Mouse (Mus musculus) midbrain, embryonic 12.5 days (tissue): ENCODE results near the gene Fut1. TPM values are rescaled to one million over a fixed set of nuclear protein-coding genes. Genes with fewer than 3 reads are reported as not detected.
"Not testable (repeated sequence)": the region's sequence is repeated elsewhere in the genome, so short reads cannot be mapped to it uniquely, and the experiment has no call there.

Experiments
- ATAC-seq: fragments of 200-750 bp; cut with Nextera tagmentation; 2 replicates; pipeline ENCODE4 v1.8.0; 2017; ENCODE audit warnings: low read depth, moderate TSS enrichment, moderate library complexity; ENCODE audit not compliant: low FRiP score
- H3K27ac ChIP-seq: fragments of 300-500 bp; sonication (generic); replicated peaks from 2 replicates; pipeline ENCODE4 v1.5.1; 2016; ENCODE audit warnings: mild to moderate bottlenecking
- H3K27me3 ChIP-seq: fragments of 300-500 bp; sonication (generic); 2 replicates; pipeline ENCODE4 v1.6.1; 2016; ENCODE audit warnings: mild to moderate bottlenecking
- H3K36me3 ChIP-seq: fragments of 300-500 bp; sonication (generic); 2 replicates; pipeline ENCODE4 v1.6.1; 2016
- H3K4me1 ChIP-seq: fragments of 300-500 bp; sonication (generic); 2 replicates; pipeline ENCODE4 v1.6.1; 2016
- H3K4me2 ChIP-seq: fragments of 300-500 bp; sonication (generic); replicated peaks from 2 replicates; pipeline ENCODE4 v1.6.1; 2016; ENCODE audit warnings: mild to moderate bottlenecking, moderate library complexity
- H3K4me3 ChIP-seq: fragments of 300-500 bp; sonication (generic); 2 replicates; pipeline ENCODE4 v1.5.1; 2016; ENCODE audit warnings: mild to moderate bottlenecking
- H3K9ac ChIP-seq: fragments of 300-500 bp; sonication (generic); replicated peaks from 2 replicates; pipeline ENCODE4 v1.6.1; 2016; ENCODE audit warnings: mild to moderate bottlenecking, moderate library complexity
- H3K9me3 ChIP-seq: fragments of 300-500 bp; sonication (generic); 2 replicates; pipeline ENCODE4 v1.6.1; 2016; ENCODE audit warnings: mild to moderate bottlenecking
- WGBS: fragments of 180-500 bp; shearing (Covaris S2); methylation state at CpG from one replicate; pipeline ENCODE4 v1.1.7; 2016; 5-methylcytosine and 5-hydroxymethylcytosine counted together
- polyA plus RNA-seq: library from polyadenylated mRNA; unstranded; fragments of >200 nt; fragmentation: Nextera tagmentation; extraction: Ambion mirVana; gene quantifications from 2 replicates; pipeline ENCODE4 v1.2.1, GENCODE M21; 2016

Gene Fut1
- polyA plus RNA-seq, 1 experiment from 2014 or later, result not detected

DNA sequence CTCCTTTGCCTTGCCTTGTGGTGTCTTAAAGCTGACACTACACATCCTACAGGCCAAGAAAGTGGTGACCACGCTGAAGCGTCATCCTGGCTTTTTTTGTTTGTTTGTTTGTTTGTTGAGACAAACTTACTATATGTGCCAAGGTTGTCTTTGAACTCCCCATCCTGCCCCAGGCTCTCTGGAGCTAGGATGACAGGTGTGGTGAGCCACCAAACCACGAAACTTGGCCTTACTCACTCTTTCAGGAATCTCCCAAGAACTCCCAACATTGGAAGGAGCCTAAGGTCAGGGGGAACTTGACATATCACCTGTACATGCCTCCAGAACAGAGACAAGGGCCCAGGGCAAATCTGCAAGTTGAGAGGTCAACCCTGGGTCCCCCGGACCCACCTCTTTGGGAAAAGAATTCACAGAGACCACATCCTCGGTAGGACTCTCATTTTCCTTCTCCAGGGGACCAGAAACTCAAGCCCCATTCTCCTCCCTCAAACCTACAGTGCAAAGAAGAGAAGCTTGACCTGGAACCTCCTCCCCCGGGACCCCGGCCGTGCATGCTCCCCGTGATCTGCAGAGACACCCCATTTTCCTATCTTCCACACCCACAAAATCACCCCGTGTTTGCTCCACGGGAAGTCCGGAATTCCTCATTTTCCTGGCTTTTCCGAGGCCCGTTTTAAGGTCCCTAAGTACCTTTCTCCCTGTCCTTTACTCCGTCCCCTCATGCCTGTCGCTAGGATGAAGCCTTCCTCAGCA is 25.6 kb downstream of the Fut1 start:
- H3K4me1 ChIP-seq, result peaks cover 30% of the 10 kb centered on the region
- no peaks in the 10 kb centered on the region for H3K36me3 ChIP-seq
- no peak for ATAC-seq
- no peaks in the 10 kb centered on the region for H3K9me3 ChIP-seq
- H3K27me3 ChIP-seq, result peaks cover 26% of the 10 kb centered on the region
- H3K27ac ChIP-seq, result peak overlapping the region; percentile 94
- 38% methylated on average over 16 of the region's 16 CpGs for WGBS
- peak overlapping the region; percentile 77 for H3K4me2 ChIP-seq
- peak overlapping the region; percentile 77 for H3K9ac ChIP-seq
- H3K4me3 ChIP-seq, result peak overlapping the region; percentile 47

DNA sequence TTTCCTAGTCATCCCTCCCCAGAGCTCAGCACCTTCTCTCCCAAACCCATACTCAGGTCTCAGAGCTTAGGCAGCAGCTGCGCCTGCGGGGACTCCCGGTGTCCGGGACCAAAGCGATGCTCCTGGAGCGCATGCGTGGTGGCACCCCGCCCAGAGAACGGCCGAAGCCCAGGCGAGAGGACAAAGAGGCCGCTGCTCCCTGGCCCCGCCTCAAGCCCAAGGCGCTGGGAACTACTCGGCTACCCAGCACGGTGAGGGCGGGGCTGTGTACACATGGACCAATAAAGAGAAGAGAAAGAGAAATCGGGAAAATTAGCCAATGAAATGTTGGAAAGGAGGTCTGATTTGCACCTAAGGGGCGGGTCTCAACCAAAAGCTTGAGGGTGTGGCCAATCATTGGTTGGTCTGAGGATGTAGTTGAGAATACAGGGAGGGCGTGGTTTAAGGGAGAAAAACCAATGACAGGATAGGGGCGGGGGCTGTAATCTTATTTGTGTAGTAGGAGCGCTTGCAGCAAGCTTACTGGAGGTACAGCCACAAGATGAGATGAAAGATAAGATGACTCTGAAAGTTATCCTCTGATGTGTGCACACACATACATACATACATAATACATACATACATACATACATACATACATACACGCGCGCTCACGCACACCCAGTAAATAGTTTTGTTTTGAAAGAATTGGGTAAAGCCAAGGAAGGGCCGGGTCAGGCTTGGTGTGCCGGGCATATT is 26.5 kb downstream of the Fut1 start:
- H3K4me1 ChIP-seq, result peaks cover 22% of the 10 kb centered on the region

GRCm38 (mm10) chr7:45644183-45644582 is 27.1 kb downstream of the Fut1 start:
- peak overlapping the region; percentile 47 for H3K9ac ChIP-seq
- peak; percentile 8; the same call in 1 of the 2 replicates for ATAC-seq
- WGBS, result 2% methylated on average over 18 of the region's 18 CpGs
- H3K4me2 ChIP-seq, result peak overlapping the region; percentile 77
- H3K4me1 ChIP-seq, result peaks cover 22% of the 10 kb centered on the region
- peak overlapping the region; percentile 47 for H3K4me3 ChIP-seq
- H3K36me3 ChIP-seq, result no peaks in the 10 kb centered on the region
- peaks cover 28% of the 10 kb centered on the region for H3K27me3 ChIP-seq
- no peaks in the 10 kb centered on the region for H3K9me3 ChIP-seq
- H3K27ac ChIP-seq, result peak overlapping the region; percentile 86

More for the DNA sequence above, 26.5 kb downstream of the Fut1 start:
- Histone ChIP-seq H3K4me3 (peak overlapping the region; percentile 47), H3K27ac (peak overlapping the region; percentile 94), H3K4me2 (peak overlapping the region; percentile 77), H3K9me3 (no peaks in the 10 kb centered on the region), H3K9ac (peak overlapping the region; percentile 77), H3K36me3 (no peaks in the 10 kb centered on the region), H3K27me3 (peaks cover 28% of the 10 kb centered on the region)
- peak; percentile 94 for ATAC-seq
- WGBS, result 1% methylated on average over 28 of the region's 28 CpGs

DNA sequence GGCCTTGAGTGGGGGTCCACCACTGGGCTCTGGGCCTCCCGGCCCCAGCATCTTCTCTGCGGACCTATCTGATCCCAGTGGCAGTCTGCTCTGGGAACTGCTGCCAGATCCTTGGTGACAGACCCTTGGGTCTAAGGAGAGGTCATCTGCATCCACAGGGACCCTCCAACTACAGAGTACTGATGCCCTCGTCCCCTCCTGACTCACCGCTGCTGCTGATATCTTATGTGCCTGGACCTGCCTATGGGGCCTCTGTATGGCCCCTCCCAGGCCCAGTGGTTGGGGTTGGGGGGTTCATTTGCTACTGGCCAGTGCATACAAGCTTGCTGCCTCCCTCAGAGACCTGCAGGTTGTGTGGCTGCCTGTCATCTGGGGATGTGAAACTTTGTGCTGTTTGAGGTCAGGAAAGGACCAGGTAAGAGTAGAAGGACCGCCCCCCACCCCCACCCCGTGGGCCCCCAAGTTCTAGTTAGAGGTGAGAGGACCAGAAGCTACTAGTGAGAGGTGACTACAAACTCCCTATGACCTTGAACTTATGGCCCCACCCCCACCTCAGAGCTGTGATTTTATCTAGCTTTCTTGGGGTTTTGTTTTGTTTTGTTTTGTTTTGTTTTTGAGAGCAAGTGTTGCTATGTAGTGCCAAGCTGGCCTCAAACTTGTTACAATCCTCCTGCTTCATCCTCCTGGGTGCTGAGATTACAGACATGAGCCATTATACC is 27.9 kb downstream of the Fut1 start:
- H3K27me3 ChIP-seq, result peaks cover 24% of the 10 kb centered on the region
- H3K9me3 ChIP-seq, result no peaks in the 10 kb centered on the region
- ATAC-seq, result no peak
- peak overlapping the region; percentile 47; the same call in 1 of the 2 replicates for H3K4me3 ChIP-seq
- H3K4me2 ChIP-seq, result peak overlapping the region; percentile 77
- WGBS, result 65% methylated on average over 6 of the region's 6 CpGs
- peaks cover 22% of the 10 kb centered on the region for H3K4me1 ChIP-seq
- H3K36me3 ChIP-seq, result no peaks in the 10 kb centered on the region
- H3K9ac ChIP-seq, result peak overlapping the region; percentile 47; the same call in 1 of the 2 replicates
- peak overlapping the region; percentile 86 for H3K27ac ChIP-seq

- ATAC-seq, result no peak
- Histone ChIP-seq H3K4me1 (peaks cover 22% of the 10 kb centered on the region), H3K4me2 (no peak overlapping the region), H3K27ac (no peak overlapping the region), H3K9ac (no peak overlapping the region), H3K36me3 (no peaks in the 10 kb centered on the region), H3K27me3 (peaks cover 18% of the 10 kb centered on the region; the same call in 1 of the 2 replicates), H3K4me3 (no peak overlapping the region), H3K9me3 (no peaks in the 10 kb centered on the region)
- 62% methylated on average over 7 of the region's 7 CpGs for WGBS
These were observed 28.5 kb downstream of the Fut1 start for GRCm38 (mm10) chr7:45645591-45645971.

DNA sequence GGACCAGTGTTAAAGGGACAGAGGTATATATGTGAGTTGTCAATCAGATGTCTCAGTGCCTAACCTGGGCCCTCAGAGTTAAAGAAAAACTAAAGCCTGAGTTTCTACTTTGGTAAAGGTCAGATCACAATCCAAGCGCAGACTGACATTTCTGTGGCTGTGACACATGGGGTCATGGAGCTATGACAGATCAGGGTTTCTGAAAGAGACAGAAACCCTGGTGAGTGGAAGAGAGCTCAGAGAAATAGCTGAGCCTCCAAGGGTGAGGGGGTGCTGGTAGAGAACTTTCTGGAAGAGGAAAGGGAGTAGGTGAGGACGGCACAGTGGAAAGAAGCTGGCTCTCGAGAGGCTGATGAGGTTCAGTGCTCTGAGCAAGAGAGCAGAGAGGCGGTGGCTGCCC is 29.6 kb downstream of the Fut1 start:
- Histone ChIP-seq H3K4me1 (peaks cover 22% of the 10 kb centered on the region), H3K27me3 (peaks cover 15% of the 10 kb centered on the region; the same call in 1 of the 2 replicates), H3K36me3 (no peaks in the 10 kb centered on the region), H3K27ac (no peak overlapping the region), H3K4me3 (no peak overlapping the region), H3K9me3 (no peaks in the 10 kb centered on the region), H3K9ac (no peak overlapping the region), H3K4me2 (no peak overlapping the region)
- WGBS, result 78% methylated on average over 4 of the region's 4 CpGs
- ATAC-seq, result no peak

DNA sequence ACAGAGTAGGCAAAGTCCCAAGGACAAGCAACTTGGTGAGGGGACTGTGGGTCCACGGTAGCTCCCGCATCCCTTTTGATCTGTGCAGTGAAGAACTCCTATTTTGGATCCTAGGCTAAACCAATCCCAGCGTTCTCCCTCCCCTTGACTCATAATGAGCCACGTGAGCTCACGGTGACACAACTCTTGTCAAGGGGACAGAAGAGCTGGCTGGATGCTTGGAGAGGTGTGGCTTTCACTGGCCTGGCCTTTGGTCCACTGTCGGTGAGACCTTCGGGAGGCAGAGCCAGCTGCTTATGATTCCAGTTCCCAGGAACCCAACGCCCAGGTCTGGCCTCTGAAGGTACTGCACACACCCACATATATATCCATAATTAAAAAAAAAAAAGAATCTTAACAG is 32.3 kb downstream of the Fut1 start:
- H3K9ac ChIP-seq, result no peak overlapping the region

DNA sequence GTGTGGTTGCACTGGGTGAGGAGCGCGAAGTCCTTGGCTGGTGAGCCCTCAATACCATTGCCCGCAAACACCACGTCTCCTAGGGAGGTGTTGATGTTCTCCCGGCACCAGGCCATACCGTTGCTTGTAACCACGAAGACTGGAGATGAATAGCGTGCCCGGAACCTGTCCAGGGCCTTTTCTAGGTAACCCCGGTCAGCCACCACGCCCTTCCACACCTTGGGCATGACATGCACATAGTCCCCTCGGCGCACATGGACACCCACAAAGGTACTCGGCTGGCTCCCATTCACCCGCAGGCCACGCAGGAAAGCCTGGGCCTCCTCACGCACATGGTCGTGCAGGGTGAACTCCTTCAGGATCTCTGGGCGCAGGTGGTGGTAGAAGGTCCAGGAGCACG is 33.4 kb downstream of the Fut1 start:
- H3K4me1 ChIP-seq, H3K9me3 ChIP-seq, ATAC-seq, H3K9ac ChIP-seq, H3K4me2 ChIP-seq, H3K27ac ChIP-seq, H3K36me3 ChIP-seq, H3K4me3 ChIP-seq: not testable (repeated sequence)
- peaks cover 12% of the 10 kb centered on the region; the same call in 1 of the 2 replicates for H3K27me3 ChIP-seq
- 96% methylated on average over 20 of the region's 20 CpGs for WGBS

More for the DNA sequence above, 32.3 kb downstream of the Fut1 start:
- H3K4me3 ChIP-seq, result no peak overlapping the region
- no peak for ATAC-seq
- peaks cover 7% of the 10 kb centered on the region for H3K4me1 ChIP-seq
- H3K36me3 ChIP-seq, result no peaks in the 10 kb centered on the region
- H3K27me3 ChIP-seq, result peaks cover 15% of the 10 kb centered on the region; the same call in 1 of the 2 replicates
- H3K4me2 ChIP-seq, result no peak overlapping the region
- 85% methylated on average over 8 of the region's 8 CpGs for WGBS
- H3K27ac ChIP-seq, result no peak overlapping the region
- H3K9me3 ChIP-seq, result no peaks in the 10 kb centered on the region

GRCm38 (mm10) chr7:45654424-45655047 is 37.4 kb downstream of the Fut1 start:
- no peaks in the 10 kb centered on the region for H3K9me3 ChIP-seq
- 29% methylated on average over 17 of the region's 17 CpGs for WGBS
- no peaks in the 10 kb centered on the region for H3K36me3 ChIP-seq
- peak overlapping the region; percentile 28 for H3K4me2 ChIP-seq
- no peak for ATAC-seq
- no peaks in the 10 kb centered on the region for H3K27me3 ChIP-seq
- no peak overlapping the region for H3K9ac ChIP-seq
- 0 out of 2 replicates have a peak overlapping the region, but pooled peaks have one; percentile 4 for H3K4me3 ChIP-seq
- peaks cover 14% of the 10 kb centered on the region for H3K4me1 ChIP-seq
- no peak overlapping the region for H3K27ac ChIP-seq

DNA sequence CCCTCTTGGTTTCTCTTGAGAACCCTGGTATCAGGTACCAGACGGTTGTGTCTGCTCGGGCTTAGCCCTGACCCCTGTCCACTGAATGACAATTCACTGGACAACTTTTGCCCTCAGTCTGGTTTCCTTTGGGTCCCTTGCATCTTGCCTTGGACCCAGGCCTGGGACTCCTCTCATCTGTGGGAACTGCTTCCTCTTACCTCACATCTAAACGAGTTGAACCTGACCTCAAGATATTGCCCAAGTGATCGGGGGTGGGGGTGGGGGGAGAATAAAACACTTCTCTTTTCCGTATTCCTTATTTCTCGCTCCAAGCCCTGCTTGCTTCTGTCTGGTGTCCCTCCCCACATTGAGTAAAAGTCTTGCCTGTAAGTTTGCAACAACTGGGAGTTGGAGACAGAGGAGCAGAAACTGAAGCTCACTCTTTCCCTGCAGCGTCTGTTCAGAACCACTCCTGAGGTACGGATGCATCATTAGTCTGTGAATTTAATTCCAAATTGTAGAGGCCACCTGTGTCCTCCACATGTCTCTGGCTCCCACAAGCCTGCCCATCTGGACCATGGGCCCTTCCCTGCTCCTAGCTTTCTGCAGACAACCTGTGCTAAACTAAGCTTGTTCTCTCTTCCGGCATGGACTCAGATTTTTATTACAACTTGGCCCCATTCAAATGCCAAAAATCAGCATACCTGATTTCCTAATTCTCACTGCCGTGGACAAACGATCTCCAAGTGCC is 43.8 kb downstream of the Fut1 start:
- H3K27ac ChIP-seq, result no peak overlapping the region
- no peak overlapping the region for H3K4me2 ChIP-seq
- no peak for ATAC-seq
- H3K4me3 ChIP-seq, result no peak overlapping the region
- no peaks in the 10 kb centered on the region for H3K36me3 ChIP-seq
- no peak overlapping the region for H3K9ac ChIP-seq
- H3K27me3 ChIP-seq, result peaks cover 7% of the 10 kb centered on the region; the same call in 1 of the 2 replicates
- 0 out of 2 replicates have a peak, but pooled peaks cover 2% of the 10 kb centered on the region for H3K4me1 ChIP-seq
- no peaks in the 10 kb centered on the region for H3K9me3 ChIP-seq
- WGBS, result 86% methylated on average over 11 of the region's 11 CpGs

- not testable (repeated sequence) for H3K9me3 ChIP-seq, H3K4me2 ChIP-seq, H3K9ac ChIP-seq, H3K4me3 ChIP-seq, H3K36me3 ChIP-seq, H3K4me1 ChIP-seq, H3K27me3 ChIP-seq, ATAC-seq, H3K27ac ChIP-seq
- WGBS, result 89% methylated on average over 6 of the region's 6 CpGs
These were observed 44.6 kb downstream of the Fut1 start for GRCm38 (mm10) chr7:45661702-45662101.
